Mouse (Mus musculus): ENCODE results near the gene Fbln1.

Gene Fbln1

DNA sequence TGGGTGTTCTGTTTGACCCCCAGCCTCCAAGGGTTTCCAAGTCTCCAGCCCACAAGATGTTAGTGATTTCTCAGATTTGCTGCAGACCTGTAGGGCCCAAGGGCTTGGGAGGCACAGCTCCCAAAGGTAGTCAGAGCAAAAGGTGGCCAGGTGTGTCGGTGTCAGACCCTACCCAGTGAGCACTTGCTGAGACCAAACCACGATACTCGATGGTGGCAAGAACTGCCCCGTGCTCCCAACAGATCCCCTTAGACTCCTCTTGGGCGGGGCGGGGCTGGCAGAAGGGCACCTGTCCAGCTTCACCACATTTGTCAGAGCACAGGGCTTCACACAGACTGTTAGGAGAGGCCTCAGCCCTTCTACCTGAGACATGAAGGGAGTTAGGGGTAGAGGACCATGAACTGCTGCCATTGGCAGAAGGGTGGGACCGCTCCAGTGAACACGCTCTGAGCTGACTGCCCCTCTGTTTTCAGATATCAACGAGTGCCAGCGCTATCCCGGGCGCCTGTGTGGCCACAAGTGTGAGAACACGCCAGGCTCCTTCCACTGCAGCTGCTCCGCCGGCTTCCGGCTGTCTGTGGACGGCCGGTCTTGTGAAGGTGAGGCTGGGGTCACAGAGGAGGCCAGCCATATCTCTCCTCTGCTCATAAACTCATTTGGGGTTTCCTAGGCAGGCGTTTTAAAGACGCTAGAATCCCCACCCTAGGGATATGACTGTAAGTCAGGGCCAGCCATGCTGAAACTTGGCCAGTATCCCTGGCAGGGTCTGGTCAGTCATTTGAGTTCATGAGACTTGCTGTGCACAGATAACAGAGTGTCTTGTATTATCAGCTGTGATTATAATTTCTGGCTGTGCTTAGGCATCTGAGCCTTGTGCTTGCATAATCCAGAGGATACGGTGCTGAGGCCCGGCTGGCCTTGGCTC, 33.3 kb downstream of the Fbln1 start:
- peak; percentile 33 for DNase-seq (ENCODE audit: low spot score)

- no peak for DNase-seq (ENCODE audit: low spot score)
Observed at GRCm38 (mm10) chr15:85240086-85240485, 34.3 kb downstream of the Fbln1 start.

DNA sequence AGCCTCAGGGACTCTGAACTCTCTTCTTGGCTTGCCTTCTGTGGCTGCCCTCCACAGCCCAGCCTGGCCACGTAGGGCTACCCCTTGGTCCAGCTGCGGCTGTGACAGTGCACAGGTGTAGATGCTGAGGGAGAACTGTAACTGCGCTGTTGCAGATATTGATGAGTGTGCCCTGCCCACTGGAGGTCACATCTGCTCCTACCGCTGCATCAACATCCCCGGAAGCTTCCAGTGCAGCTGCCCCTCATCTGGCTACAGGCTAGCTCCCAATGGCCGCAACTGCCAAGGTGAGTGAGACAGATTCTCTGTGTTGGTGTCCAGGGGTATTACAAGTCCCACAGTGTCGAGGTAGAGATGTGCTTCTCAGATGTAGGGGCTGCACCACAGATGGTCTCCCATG, 36.1 kb downstream of the Fbln1 start:
- no peak for DNase-seq (ENCODE audit: low spot score)

DNA sequence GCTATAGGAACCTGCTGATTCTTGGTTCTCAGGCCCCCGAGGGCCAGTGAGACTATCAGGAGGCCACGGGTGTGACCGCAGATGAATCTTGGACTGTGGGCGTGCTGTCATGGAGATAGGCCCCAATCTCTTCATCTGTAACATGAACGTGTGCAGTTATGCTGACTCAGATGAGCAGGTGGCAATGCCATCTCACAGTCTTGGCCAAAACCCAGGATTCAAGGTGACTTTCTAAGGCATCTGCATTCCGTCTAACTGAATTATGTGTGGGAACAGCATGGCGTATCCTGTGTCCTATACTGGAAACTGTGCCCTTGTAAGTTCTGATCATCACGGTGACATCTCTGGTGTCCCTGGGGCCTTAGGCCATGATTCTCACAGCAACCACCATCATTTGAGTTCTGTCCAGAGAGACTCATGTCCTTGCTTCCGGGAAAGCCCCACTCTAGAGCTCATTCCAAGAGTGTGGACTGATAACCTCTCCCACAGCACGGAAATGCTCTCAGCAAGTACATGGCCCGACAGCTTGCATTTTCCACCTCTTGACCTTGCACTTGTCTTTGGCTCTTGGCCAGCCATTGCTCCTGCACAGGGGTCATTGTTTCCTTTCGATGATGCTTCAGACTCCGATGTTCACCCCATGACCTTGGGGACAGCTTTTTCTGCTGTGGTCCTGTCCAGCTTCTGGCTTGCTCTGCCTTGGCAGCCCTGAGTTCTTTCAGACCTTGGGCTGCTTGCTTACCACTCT, 38.8 kb downstream of the Fbln1 start:
- no peak for DNase-seq (ENCODE audit: low spot score)

DNA sequence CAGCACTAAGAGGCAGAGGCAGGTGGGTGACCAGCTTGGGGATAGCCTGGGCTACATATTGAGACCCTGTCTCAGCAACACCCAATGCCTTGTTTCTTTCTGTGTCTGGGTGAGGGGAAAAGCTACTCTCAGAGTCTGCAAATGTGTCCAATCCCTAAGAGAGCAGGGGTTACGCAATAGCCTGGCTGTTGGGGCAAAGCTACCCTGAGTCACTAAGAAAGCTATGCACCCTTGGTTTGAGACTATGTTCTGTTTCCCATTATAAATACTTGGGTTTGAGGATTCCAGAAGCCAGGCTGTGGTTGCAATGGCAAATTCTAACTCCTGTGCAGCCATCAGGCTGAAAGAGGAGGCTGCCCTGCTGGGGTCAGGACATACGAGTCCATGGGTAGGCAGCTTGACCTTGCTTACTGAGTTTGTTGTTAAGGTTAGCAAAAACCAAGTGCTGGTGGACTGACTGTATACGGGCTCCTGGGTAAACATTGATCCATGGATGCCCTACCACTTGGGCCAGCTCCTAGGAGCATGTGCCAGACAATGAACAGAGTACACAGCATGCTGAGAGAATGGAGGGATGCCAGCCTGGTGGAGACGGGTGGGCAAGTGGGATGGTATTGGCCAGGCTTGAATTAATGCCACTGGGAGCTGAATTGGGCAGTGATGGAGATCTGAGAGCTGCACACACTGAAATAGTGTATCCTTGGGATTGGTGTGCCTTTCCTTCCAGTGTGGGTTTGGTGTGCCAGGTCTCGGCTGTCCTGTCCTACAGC, 39.7 kb downstream of the Fbln1 start:
- DNase-seq (ENCODE audit: low spot score) = no peak

- no peak for DNase-seq (ENCODE audit: low spot score)
Observed at GRCm38 (mm10) chr15:85246016-85246415, 40.3 kb downstream of the Fbln1 start.

GRCm38 (mm10) chr15:85246936-85247335, 41.2 kb downstream of the Fbln1 start:
- DNase-seq (ENCODE audit: low spot score) = no peak

GRCm38 (mm10) chr15:85248311-85248710, 42.6 kb downstream of the Fbln1 start:
- no peak for DNase-seq (ENCODE audit: low spot score)

GRCm38 (mm10) chr15:85249252-85249651, 43.5 kb downstream of the Fbln1 start:
- DNase-seq (ENCODE audit: low spot score) = peak; percentile 31

DNA sequence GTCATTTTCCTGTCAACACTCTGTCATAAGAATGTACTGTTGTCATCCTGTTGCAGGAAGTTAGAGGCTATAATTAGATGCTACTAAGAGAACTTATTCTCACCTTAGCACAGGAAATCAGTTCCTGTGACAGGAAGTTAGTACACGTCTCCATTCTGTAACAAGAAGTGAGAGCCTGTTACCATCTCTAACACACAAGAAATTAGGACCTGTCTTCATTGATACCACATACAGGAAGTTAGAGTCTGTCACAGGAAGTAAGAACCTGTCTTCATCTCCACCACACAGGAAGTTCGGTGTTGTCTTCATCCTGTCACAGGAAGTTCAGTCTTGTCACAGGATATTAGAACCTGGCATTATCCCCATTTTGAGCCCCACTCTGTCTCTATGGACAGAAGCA, 44.7 kb downstream of the Fbln1 start:
- DNase-seq (ENCODE audit: low spot score) = no peak

DNA sequence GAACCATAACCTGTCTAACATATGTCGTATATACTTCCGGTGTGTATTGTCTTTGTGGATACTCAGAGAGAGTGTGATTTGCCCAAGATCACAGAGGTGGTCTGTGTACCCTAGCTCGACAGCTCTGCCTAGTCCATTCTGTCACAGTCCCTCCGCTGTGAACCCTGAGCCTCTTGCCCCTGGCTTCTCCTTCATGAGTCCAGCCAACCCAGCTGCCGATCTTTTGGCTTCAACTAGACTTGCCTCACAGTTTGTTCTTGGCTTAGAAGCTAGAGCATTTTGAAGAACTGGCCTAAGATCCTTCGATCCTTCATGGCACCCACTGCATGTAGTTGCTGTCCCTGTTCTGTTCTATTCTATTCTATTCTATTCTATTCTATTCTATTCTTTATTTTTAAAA, 46.7 kb downstream of the Fbln1 start:
- DNase-seq (ENCODE audit: low spot score) = no peak

GRCm38 (mm10) chr15:85257775-85258429, 52.2 kb downstream of the Fbln1 start:
- DNase-seq (ENCODE audit: low spot score) = no peak

- no peak for DNase-seq (ENCODE audit: low spot score)
Observed at GRCm38 (mm10) chr15:85262805-85263204, 57.1 kb downstream of the Fbln1 start.

GRCm38 (mm10) chr15:85266729-85267434, 61.1 kb downstream of the Fbln1 start:
- DNase-seq (ENCODE audit: low spot score) = peak; percentile 58

DNA sequence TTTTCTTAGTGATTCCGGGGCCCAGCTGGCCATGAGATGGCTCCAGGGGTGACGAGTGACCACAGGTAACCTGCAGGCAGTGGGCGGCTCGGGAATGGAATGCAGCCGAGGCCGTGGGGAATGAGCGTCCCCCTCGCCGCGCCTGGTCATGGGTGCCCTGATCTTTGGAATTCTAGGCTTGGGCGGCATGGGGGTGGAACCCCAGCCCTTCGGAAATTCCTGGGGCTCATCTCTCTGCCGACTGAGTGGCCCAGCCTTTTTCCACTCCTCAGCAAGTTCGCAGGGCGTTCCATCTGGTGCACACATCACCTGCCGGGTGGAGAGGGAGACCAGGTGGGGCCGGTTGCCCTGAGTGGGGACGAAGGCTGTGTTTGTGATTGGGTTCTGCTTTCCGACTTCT, 62.1 kb downstream of the Fbln1 start:
- no peak for DNase-seq (ENCODE audit: low spot score)

DNA sequence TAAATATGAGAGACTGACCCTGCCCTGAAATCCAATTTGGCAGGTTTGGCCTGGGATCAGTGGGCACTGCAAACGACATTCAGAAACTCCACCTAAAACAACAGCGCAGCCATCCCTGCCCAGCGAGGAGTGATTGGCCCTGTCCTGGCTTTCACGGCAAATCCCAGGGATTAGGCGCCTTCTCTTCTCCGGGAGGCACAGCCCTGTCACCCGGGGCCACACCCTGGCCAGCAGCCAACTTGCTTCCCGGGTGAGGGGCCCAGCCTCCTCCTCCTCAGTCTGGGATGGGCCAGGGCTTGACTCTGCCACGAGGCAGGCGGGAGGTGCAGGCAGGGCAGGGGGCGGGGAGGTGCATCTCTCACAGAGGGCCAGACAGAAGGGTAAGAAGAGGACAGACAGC, 67.2 kb downstream of the Fbln1 start:
- DNase-seq (ENCODE audit: low spot score) = no peak

- no peak for DNase-seq (ENCODE audit: low spot score)
Observed at GRCm38 (mm10) chr15:85277221-85277620, 71.5 kb downstream of the Fbln1 start.

- DNase-seq (ENCODE audit: low spot score) = no peak
Observed at GRCm38 (mm10) chr15:85278986-85279385, 73.2 kb downstream of the Fbln1 start.

DNA sequence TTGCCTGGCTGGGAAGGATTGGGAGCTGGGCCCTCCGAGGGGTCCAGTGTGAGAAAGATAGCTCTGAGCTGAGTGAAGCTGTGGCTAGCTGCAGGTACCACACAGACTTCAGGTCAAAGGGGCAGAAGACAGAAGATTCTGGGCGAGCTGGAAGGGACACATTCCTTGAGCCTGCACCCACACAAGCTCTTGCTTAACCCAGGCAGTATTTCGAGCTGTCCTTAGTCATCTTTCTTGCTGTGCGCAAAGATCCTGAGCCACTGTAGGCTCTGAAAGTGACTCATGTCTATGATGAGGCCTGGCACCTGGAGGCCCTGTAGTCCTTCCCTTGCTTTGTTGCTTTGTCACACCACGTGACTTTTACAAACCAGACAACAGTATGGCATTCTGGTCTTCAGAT, 76.3 kb downstream of the Fbln1 start:
- no peak for DNase-seq (ENCODE audit: low spot score)

GRCm38 (mm10) chr15:85284651-85285050, 78.9 kb downstream of the Fbln1 start:
- no peak for DNase-seq (ENCODE audit: low spot score)

DNA sequence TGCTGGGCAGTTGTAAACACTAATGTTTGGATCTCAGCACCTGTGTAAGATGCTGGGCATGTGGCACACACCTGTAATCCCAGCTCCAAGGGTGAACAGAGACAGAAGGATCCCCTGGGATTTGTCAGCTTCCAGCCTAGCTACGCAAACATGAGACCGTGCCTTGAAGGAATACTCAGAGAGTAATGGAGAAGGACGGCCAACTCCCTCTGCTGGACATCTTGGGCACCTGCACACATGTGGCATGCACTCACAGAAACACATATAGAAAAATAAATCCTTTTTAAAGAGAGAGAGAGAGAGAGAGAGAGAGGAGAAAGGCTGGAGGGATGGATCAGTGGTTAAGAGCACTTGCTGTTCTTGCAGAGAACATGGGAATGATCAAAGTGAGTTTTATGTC, 88.9 kb downstream of the Fbln1 start:
- DNase-seq (ENCODE audit: low spot score) = no peak

Measured in testis, postnatal 14 days (tissue).